Mouse (Mus musculus): ENCODE data around the gene Agpat2. TPM values are rescaled to one million over a fixed set of nuclear protein-coding genes. Genes with fewer than 3 reads are reported as not detected.
A peak's percentile ranks its signal among the peaks of the same experiment; 100 is the strongest.

The Agpat2 gene
- polyA plus RNA-seq, 1 experiment from 2014 or later = 24.6 TPM

- Histone ChIP-seq H3K9ac (peak overlapping the region; percentile 83), H3K9me3 (no peaks in the 10 kb centered on the region), H3K27ac (no peak overlapping the region), H3K4me3 (peak overlapping the region; percentile 73), H3K27me3 (peaks cover 11% of the 10 kb centered on the region), H3K36me3 (no peaks in the 10 kb centered on the region), H3K4me1 (peaks cover 24% of the 10 kb centered on the region), H3K4me2 (replicated peaks) (peak overlapping the region; percentile 83)
- WGBS = 16% methylated on average over 6 of the region's 6 CpGs
- no peak; the same call in 1 of the 2 replicates for ATAC-seq (ENCODE audit: low FRiP score, low read depth)
Measured at GRCm38 (mm10) chr2:26603159-26603558, 1.1 kb downstream of the Agpat2 start.

GRCm38 (mm10) chr2:26602631-26603030 is 1.6 kb downstream of the Agpat2 start:
- Histone ChIP-seq H3K27me3 (peaks cover 11% of the 10 kb centered on the region), H3K4me3 (peak overlapping the region; percentile 73)

GRCm38 (mm10) chr2:26601595-26601994 is 2.6 kb downstream of the Agpat2 start:
- Histone ChIP-seq H3K36me3 (peaks cover 3% of the 10 kb centered on the region; the same call in 1 of the 2 replicates), H3K4me3 (no peak overlapping the region), H3K4me2 (replicated peaks) (no peak overlapping the region), H3K9me3 (no peaks in the 10 kb centered on the region), H3K27ac (no peak overlapping the region), H3K4me1 (peaks cover 16% of the 10 kb centered on the region), H3K27me3 (peaks cover 9% of the 10 kb centered on the region), H3K9ac (no peak overlapping the region; the same call in 1 of the 2 replicates)
- ATAC-seq (ENCODE audit: low FRiP score, low read depth) = no peak
- WGBS = 93% methylated on average over 1 of the region's 1 CpGs

More at GRCm38 (mm10) chr2:26602631-26603030, 1.6 kb downstream of the Agpat2 start:
- Histone ChIP-seq H3K4me1 (peaks cover 24% of the 10 kb centered on the region), H3K36me3 (no peaks in the 10 kb centered on the region), H3K9ac (peak overlapping the region; percentile 83), H3K27ac (no peak overlapping the region), H3K4me2 (replicated peaks) (peak overlapping the region; percentile 83), H3K9me3 (no peaks in the 10 kb centered on the region)
- 77% methylated on average over 5 of the region's 5 CpGs for WGBS
- ATAC-seq (ENCODE audit: low FRiP score, low read depth) = no peak

- Histone ChIP-seq H3K36me3 (peaks cover 9% of the 10 kb centered on the region), H3K27ac (no peak overlapping the region), H3K9me3 (no peaks in the 10 kb centered on the region), H3K4me2 (replicated peaks) (no peak overlapping the region), H3K4me1 (peaks cover 16% of the 10 kb centered on the region), H3K4me3 (no peak overlapping the region), H3K27me3 (peaks cover 6% of the 10 kb centered on the region), H3K9ac (no peak overlapping the region)
- ATAC-seq (ENCODE audit: low FRiP score, low read depth) = no peak
- WGBS = 93% methylated on average over 2 of the region's 2 CpGs
Measured at GRCm38 (mm10) chr2:26600664-26601063, 3.6 kb downstream of the Agpat2 start.

DNA sequence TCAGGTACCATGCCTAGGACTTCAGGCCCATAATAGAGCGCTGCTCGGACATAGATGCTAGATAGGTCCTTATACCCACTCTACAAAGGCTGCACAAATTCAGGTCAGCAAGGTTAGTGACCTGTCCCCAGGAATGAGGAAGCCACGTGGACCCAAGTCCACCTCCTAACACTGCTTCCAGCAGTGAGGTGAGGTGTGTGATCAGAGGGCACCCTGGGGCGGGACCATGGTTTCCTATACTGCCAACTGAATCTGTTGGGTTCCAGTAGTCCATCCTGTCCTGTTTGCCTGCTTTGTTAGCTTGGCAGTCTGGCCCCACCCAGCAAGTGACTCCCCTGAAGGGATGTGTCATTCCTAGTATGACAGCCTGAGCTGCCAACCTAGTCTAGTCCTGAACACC is 4.3 kb downstream of the Agpat2 start:
- no peak overlapping the region for H3K27ac ChIP-seq
- no peak overlapping the region for H3K9ac ChIP-seq
- no peaks in the 10 kb centered on the region for H3K9me3 ChIP-seq
- no peak overlapping the region for H3K4me2 ChIP-seq (replicated peaks)
- ATAC-seq (ENCODE audit: low FRiP score, low read depth) = no peak
- no peak overlapping the region for H3K4me3 ChIP-seq
- H3K36me3 ChIP-seq = peaks cover 10% of the 10 kb centered on the region
- H3K4me1 ChIP-seq = peaks cover 16% of the 10 kb centered on the region
- peaks cover 2% of the 10 kb centered on the region; the same call in 1 of the 2 replicates for H3K27me3 ChIP-seq
- 82% methylated on average over 4 of the region's 4 CpGs for WGBS

GRCm38 (mm10) chr2:26598462-26598861 is 5.8 kb downstream of the Agpat2 start:
- Histone ChIP-seq H3K4me2 (replicated peaks) (no peak overlapping the region), H3K4me1 (peaks cover 9% of the 10 kb centered on the region), H3K36me3 (peaks cover 25% of the 10 kb centered on the region), H3K27me3 (peaks cover 2% of the 10 kb centered on the region; the same call in 1 of the 2 replicates), H3K9ac (no peak overlapping the region), H3K27ac (no peak overlapping the region), H3K9me3 (no peaks in the 10 kb centered on the region), H3K4me3 (no peak overlapping the region)
- no peak for ATAC-seq (ENCODE audit: low FRiP score, low read depth)
- WGBS = 70% methylated on average over 3 of the region's 3 CpGs

DNA sequence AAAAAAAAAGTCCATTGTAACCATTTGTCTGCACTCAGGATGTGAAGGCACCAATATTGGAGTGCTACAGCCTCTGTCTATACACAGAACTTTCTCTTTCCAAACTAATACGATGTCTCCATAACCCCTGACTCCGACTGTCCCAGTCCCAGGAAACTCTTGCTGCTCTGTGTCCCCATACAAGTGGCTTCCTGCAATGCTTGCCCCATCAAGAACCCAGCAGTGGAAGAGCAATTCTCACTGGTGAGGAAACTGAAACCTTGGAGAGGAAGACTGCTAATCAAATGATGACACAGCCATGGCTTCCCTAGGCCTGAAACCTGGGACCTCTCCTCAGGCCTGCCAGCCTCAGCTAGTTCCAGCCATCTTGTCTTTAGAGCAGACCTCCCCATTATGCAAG is 6.4 kb downstream of the Agpat2 start:
- Histone ChIP-seq H3K4me3 (no peak overlapping the region), H3K4me1 (peaks cover 3% of the 10 kb centered on the region), H3K4me2 (replicated peaks) (no peak overlapping the region), H3K9me3 (no peaks in the 10 kb centered on the region), H3K27ac (no peak overlapping the region), H3K9ac (no peak overlapping the region), H3K27me3 (peaks cover 2% of the 10 kb centered on the region; the same call in 1 of the 2 replicates), H3K36me3 (peaks cover 31% of the 10 kb centered on the region)
- no peak for ATAC-seq (ENCODE audit: low FRiP score, low read depth)
- WGBS = 94% methylated on average over 2 of the region's 2 CpGs

- Histone ChIP-seq H3K36me3 (peaks cover 36% of the 10 kb centered on the region), H3K27ac (no peak overlapping the region), H3K27me3 (no peaks in the 10 kb centered on the region), H3K9ac (no peak overlapping the region), H3K4me3 (no peak overlapping the region), H3K4me2 (replicated peaks) (no peak overlapping the region), H3K9me3 (no peaks in the 10 kb centered on the region), H3K4me1 (no peaks in the 10 kb centered on the region)
- 97% methylated on average over 3 of the region's 3 CpGs for WGBS
- no peak for ATAC-seq (ENCODE audit: low FRiP score, low read depth)
Measured at GRCm38 (mm10) chr2:26596898-26597297, 7.3 kb downstream of the Agpat2 start.

DNA sequence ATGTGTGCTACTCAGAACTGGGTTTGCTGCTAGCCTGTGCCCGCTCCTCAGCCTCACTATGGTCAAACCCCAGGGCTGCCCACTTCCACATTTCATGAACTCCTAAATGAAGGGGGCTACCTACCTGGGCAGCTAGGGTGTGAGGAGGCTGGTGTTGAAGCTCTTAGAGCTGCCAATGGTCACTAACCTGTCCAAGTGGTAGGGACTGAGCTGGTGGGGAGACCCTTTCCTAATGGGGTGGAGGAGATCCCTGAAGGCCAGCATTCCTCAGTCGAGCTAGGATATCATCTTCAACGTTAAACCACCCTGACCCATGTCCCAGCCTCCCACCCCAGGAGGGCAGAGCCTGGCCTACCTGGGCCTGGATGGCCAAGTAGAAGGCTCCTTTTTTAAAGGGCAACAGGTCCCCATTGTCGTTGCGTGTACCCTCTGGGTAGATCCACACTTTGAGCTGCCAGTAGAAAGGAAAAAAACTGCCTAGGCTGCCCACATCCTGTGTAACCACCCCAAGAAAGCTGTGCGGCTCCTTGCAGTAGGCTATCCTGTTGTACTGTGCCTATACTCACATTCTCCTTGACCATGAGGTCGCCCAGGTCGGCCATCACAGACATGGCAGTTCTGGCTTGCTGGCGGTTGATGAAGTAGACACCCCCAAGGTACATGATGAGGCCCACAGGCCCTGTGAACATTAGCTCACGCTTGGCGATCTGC is 8.3 kb downstream of the Agpat2 start:
- H3K4me2 ChIP-seq (replicated peaks) = no peak overlapping the region
- H3K4me3 ChIP-seq = no peak overlapping the region
- no peaks in the 10 kb centered on the region for H3K27me3 ChIP-seq
- no peak overlapping the region for H3K9ac ChIP-seq
- 90% methylated on average over 11 of the region's 11 CpGs for WGBS
- peaks cover 41% of the 10 kb centered on the region for H3K36me3 ChIP-seq
- no peaks in the 10 kb centered on the region for H3K9me3 ChIP-seq
- no peak overlapping the region for H3K27ac ChIP-seq
- ATAC-seq (ENCODE audit: low FRiP score, low read depth) = no peak
- no peaks in the 10 kb centered on the region for H3K4me1 ChIP-seq

GRCm38 (mm10) chr2:26594934-26595724 is 9.1 kb downstream of the Agpat2 start:
- no peak overlapping the region for H3K4me3 ChIP-seq
- H3K36me3 ChIP-seq = peaks cover 41% of the 10 kb centered on the region
- 76% methylated on average over 6 of the region's 6 CpGs for WGBS
- H3K27me3 ChIP-seq = no peaks in the 10 kb centered on the region
- H3K27ac ChIP-seq = no peak overlapping the region
- no peak for ATAC-seq (ENCODE audit: low FRiP score, low read depth)
- H3K9me3 ChIP-seq = no peaks in the 10 kb centered on the region
- no peaks in the 10 kb centered on the region for H3K4me1 ChIP-seq
- H3K4me2 ChIP-seq (replicated peaks) = no peak overlapping the region
- no peak overlapping the region for H3K9ac ChIP-seq

- H3K27ac ChIP-seq = no peak overlapping the region
- H3K4me2 ChIP-seq (replicated peaks) = no peak overlapping the region
- 93% methylated on average over 7 of the region's 7 CpGs for WGBS
- no peak for ATAC-seq (ENCODE audit: low FRiP score, low read depth)
- no peak overlapping the region for H3K4me3 ChIP-seq
- peaks cover 41% of the 10 kb centered on the region for H3K36me3 ChIP-seq
- no peak overlapping the region for H3K9ac ChIP-seq
- no peaks in the 10 kb centered on the region for H3K9me3 ChIP-seq
- H3K27me3 ChIP-seq = no peaks in the 10 kb centered on the region
- H3K4me1 ChIP-seq = no peaks in the 10 kb centered on the region
Measured at GRCm38 (mm10) chr2:26594461-26594933, 9.7 kb downstream of the Agpat2 start.

DNA sequence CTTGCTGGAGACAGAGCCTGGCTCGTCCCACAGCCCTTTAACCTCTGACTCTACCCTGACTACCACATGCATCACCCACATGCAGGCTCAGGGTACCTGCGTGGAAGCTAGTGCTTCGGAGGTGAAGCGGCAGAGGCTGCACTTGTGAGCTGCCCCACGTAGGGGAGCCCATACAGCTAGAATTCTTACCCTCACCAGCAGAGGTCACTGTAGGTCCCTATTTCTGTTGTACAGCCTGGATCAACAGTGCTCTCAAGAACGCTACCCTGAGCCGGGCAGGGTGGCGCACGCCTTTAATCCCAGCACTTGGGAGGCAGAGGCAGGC is 10.2 kb downstream of the Agpat2 start:
- Histone ChIP-seq H3K27ac (no peak overlapping the region), H3K36me3 (peaks cover 41% of the 10 kb centered on the region), H3K9me3 (no peaks in the 10 kb centered on the region), H3K4me1 (no peaks in the 10 kb centered on the region), H3K27me3 (no peaks in the 10 kb centered on the region), H3K4me3 (no peak overlapping the region), H3K4me2 (replicated peaks) (no peak overlapping the region), H3K9ac (no peak overlapping the region)
- ATAC-seq (ENCODE audit: low FRiP score, low read depth) = no peak
- 68% methylated on average over 9 of the region's 9 CpGs for WGBS
